ENCODE assay signal across 12 mouse cellular contexts in genomic region chr11:103896056-103896455, GRCm38 (mm10).
"Had no signal": no experiment of that assay in that cellular context is flagged by ENCODE, and none has a peak within 500 bp of the region (broad histone marks: within the 10 kb centered on the region; RNA-seq: fewer than 3 reads in every experiment).

No protein-coding gene starts in this region.

- DNase-seq: left cerebral cortex, postnatal 4 days; liver; liver, embryonic 13.5 days; liver, postnatal 0 days; lung, adult 18-20 months; lung, adult 2 months; lung, embryonic 14.5 days; lung, postnatal 10 days; lung, postnatal 14 days; lung, postnatal 36 days; lung, postnatal 4 days; midbrain, embryonic 14.5 days had no signal
